Mouse (Mus musculus) adrenal gland, postnatal 36 days (tissue): Measurements from ENCODE around the gene Peak1. TPM values are rescaled to one million over a fixed set of nuclear protein-coding genes. Genes with fewer than 3 reads are reported as not detected.

Experiments used
- DNase-seq, 2 experiments: peaks; one replicate each; pipeline ENCODE4 v3.0.0; 2021; ENCODE audit warnings: mixed read lengths in 1 of 2
- total RNA-seq, 2 experiments: library from RNA; stranded (reverse); gene quantifications; 2 replicates each; pipeline ENCODE4 v1.2.3; 2021

Peak1 gene
- total RNA-seq, 2 experiments from 2014 or later, result 49.3 to 64.5 TPM

- no peak for DNase-seq
Measured at GRCm38 (mm10) chr9:56314326-56314725, 103.5 kb downstream of the Peak1 start.

- no peak for DNase-seq
Measured at GRCm38 (mm10) chr9:56309079-56309478, 108.8 kb downstream of the Peak1 start.

- DNase-seq, result no peak
Measured at GRCm38 (mm10) chr9:56304526-56304925, 113.3 kb downstream of the Peak1 start.

- no peak for DNase-seq
Measured at GRCm38 (mm10) chr9:56302921-56303465, 114.9 kb downstream of the Peak1 start.

- DNase-seq, result no peak
Measured at GRCm38 (mm10) chr9:56290019-56290418, 127.8 kb downstream of the Peak1 start.

GRCm38 (mm10) chr9:56282481-56282880 is 135.4 kb downstream of the Peak1 start:
- no peak for DNase-seq

- no peak for DNase-seq
Measured at GRCm38 (mm10) chr9:56273576-56273975, 144.3 kb downstream of the Peak1 start.

- no peak for DNase-seq
Measured at GRCm38 (mm10) chr9:56272247-56272598, 145.6 kb downstream of the Peak1 start.

- no peak for DNase-seq
Measured at GRCm38 (mm10) chr9:56271326-56272246, 146.3 kb downstream of the Peak1 start.

GRCm38 (mm10) chr9:56269101-56269500 is 148.8 kb downstream of the Peak1 start:
- no peak for DNase-seq

GRCm38 (mm10) chr9:56266200-56266815 is 151.6 kb downstream of the Peak1 start:
- DNase-seq, result no peak

- peak in 1 of 2 experiments; percentile 16 for DNase-seq
Measured at GRCm38 (mm10) chr9:56265460-56266199, 152.2 kb downstream of the Peak1 start.

GRCm38 (mm10) chr9:56265022-56265360 is 152.9 kb downstream of the Peak1 start:
- peak in 1 of 2 experiments; percentile 8 for DNase-seq

- DNase-seq, result peak; percentile 16 to 37
Measured at GRCm38 (mm10) chr9:56264308-56265021, 153.4 kb downstream of the Peak1 start.

GRCm38 (mm10) chr9:56263055-56263454 is 154.8 kb downstream of the Peak1 start:
- no peak for DNase-seq

GRCm38 (mm10) chr9:56260495-56261136 is 157.3 kb downstream of the Peak1 start:
- no peak for DNase-seq

- peak; percentile 34 to 41 for DNase-seq
Measured at GRCm38 (mm10) chr9:56259790-56260494, 157.9 kb downstream of the Peak1 start.

- DNase-seq, result no peak
Measured at GRCm38 (mm10) chr9:56258261-56258790, 159.5 kb downstream of the Peak1 start.

- no peak for DNase-seq
Measured at GRCm38 (mm10) chr9:56257227-56258000, 160.5 kb downstream of the Peak1 start.
